Mouse (Mus musculus): ENCODE data around the gene Emp2.
"Not testable (repeated sequence)": the region's sequence is repeated elsewhere in the genome, so short reads cannot be mapped to it uniquely, and the experiment has no call there.

Gene Emp2

DNA sequence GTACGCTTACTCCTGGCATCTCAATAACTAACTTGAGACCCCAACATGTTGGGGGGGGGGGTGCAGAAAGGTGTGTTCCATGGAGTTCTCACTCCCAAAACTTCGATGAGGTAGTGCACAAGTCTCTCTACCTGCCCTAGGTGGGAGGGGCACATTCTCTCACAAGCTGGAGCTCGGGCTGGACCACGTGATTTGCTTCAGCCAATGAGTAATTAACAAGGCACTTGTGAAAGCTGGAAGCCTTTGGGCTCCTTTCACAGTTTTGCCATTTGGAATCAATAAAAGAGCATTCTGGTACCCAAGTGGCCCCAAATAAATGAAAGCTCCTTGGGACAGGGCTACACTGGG lies 3.4 kb upstream of the Emp2 start:
- no peak for DNase-seq (ENCODE audit: low read depth in 1 of 2, low spot score in 2 of 2)

DNA sequence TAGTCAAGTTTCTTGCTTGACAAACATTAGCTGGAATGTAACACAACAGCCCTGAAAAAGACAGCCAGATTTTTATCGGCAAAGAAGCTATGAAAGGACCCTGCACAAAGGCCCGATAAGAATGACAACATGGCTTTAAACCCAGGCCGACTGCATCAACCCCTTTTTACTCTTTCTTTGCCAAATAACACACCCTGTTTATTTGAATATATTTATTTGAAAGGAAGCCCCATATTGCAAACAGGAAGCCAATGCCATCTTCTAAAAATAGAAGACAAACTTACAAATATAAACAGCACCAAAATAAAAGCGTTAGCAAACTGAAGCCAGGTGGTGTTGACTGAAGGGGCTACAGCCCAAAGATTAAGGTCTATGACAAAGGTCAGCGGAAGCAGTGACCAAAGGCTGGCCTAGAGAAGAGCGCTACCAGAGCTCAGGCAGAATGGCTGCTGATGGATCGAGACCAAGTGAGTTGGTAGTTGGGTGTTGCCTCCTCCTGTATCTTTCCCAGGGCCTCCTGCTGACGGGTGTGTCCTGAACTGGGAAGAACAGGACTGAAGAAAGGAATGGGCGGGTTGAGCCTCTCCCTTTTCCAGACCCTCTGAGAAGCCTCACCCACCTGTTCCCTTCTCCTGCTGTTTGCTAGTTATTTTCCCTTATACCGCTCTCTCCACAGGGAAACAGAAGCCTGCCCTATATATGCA lies 2.9 kb upstream of the Emp2 start:
- DNase-seq (ENCODE audit: low read depth in 1 of 2, low spot score in 2 of 2), result no peak

DNA sequence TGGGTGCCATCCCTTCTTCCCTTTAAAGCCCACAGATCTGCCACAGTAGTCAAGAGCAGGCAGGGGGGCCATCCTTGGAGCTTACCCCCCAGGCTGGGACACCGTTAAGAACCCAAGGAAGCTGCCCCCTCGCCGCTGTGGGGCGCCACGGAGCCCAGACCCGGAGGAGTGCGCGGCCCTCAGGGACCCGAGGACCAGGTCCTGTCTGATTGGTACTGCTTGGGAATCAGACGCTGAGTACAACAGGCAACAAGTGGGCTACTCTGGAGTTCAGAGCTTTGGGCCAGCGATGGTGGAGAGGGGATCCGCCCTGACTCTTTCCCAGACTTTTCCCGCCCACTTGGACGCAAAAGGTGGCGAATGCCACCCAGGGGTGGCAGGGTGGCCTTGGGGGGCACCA lies 542 bp downstream of the Emp2 start:
- DNase-seq (ENCODE audit: low read depth in 1 of 2, low spot score in 2 of 2), result no peak

DNA sequence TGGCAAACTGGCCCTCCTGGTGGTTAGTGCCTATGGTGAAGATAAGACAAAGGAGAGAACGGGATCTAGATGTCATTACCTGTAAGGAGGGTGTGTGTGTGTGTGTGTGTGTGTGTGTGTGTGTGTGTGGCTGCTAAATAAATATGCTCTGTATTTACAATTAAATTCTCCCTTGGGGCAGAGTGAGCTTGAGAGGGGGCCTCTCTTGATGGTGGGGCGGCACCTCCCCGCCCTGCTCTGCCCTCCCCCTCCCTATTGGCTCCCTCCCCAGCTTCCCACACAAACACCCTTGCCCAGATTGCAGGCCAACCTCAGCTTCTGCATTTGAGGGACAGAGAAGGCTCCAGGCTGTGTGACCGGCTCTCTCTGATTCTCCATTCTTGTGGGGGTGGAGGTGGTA lies 1.8 kb downstream of the Emp2 start:
- DNase-seq (ENCODE audit: low read depth in 1 of 2, low spot score in 2 of 2), result no peak

DNA sequence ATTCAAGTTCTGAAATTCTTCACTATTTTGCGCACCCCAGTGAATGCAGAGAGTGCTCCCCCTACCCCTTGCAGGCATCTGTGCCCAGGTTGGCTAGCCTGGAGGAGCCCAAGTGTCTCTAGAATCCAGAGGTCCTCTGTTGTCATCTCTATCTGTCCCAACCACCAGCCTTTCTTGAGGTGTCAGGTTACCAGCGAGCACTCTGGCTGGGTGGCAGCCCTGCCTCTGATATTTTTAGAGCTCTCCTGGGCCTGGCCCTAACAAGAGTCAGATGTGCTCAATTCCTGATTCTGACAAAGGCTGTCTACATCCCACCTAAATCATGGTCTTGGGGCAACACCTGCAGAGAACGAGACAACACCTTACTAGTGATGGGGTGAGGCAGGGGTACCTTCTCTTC lies 2.7 kb downstream of the Emp2 start:
- DNase-seq (ENCODE audit: low read depth in 1 of 2, low spot score in 2 of 2), result no peak

DNA sequence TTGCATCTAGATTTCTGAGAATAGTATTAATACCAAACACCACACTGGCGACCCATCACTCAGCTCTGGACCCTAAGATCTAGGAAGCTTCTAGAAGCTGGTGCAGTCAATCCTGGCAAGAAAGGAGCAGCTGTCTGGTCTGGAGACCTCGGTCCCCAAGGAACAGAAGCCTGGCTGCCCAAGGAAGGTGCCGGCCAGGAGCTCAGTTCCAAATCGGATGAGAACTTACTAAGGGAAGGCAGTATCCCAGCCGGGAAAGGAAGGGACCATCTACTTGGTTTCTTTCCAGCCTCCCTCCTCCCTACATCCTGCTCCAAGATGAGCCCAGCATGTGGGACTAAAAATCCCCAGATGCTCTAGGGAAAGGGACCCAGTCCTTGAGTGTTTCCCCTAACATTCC lies 3.3 kb downstream of the Emp2 start:
- DNase-seq (ENCODE audit: low read depth in 1 of 2, low spot score in 2 of 2), result no peak

DNA sequence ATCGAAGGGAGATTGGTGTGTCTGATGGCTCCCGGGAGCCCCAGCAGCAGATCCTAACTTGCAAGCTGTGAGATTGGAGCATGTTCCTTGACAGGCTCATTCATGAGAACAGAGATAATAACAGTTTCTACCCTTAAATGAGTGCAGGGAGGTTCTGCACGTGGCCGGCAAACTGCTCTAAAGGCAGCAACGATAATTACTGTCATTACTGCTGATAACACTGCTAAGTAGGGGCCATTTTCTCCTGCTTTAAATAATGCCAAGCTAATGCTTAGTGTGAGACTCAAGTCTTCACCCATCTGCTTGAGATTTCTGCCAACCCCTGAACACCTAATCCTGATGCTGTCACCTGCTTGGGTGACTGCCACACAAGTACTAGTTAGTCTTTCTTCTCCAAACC lies 6.4 kb downstream of the Emp2 start:
- DNase-seq (ENCODE audit: low read depth in 1 of 2, low spot score in 2 of 2), result no peak

DNA sequence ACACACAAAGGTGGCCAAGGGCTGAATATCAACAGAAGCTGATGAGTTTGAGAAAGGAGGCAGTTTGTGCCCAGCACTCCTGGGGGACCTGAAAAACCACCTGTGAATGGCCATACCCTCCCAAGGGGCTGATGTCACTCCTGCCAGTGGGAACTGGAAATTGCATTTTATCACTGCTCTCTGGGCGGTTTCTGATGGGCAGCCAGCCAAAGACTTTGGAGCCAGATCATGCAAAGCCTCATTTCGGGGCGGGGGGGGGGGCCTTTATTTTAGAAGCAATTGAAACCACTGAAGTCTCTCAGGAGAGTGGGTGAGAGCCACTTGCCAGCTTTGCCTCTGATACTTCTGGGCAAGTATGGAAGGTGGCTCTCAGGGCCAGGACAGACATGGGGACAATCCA lies 7.7 kb downstream of the Emp2 start:
- DNase-seq (ENCODE audit: low read depth in 1 of 2, low spot score in 2 of 2), result no peak

DNA sequence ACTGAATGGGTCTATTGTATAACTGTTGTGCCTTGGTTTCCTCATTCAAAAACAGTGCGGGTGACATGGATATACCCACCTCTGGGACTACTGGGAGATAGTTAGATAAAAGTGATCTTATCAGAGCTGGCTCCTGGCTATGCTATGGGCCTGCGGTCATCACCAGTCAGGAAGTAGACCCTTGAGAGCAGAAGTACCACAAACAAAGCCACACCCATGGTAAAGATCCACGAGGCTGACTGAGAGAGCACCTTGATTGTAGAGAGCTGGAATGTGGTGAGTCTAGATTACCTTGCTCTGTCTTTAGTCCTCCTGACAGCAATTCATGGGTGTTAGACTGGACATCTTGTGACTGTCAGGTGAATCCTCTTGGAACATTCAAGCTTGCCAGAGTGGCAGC lies 12.4 kb downstream of the Emp2 start:
- no peak for DNase-seq (ENCODE audit: low read depth in 1 of 2, low spot score in 2 of 2)

DNA sequence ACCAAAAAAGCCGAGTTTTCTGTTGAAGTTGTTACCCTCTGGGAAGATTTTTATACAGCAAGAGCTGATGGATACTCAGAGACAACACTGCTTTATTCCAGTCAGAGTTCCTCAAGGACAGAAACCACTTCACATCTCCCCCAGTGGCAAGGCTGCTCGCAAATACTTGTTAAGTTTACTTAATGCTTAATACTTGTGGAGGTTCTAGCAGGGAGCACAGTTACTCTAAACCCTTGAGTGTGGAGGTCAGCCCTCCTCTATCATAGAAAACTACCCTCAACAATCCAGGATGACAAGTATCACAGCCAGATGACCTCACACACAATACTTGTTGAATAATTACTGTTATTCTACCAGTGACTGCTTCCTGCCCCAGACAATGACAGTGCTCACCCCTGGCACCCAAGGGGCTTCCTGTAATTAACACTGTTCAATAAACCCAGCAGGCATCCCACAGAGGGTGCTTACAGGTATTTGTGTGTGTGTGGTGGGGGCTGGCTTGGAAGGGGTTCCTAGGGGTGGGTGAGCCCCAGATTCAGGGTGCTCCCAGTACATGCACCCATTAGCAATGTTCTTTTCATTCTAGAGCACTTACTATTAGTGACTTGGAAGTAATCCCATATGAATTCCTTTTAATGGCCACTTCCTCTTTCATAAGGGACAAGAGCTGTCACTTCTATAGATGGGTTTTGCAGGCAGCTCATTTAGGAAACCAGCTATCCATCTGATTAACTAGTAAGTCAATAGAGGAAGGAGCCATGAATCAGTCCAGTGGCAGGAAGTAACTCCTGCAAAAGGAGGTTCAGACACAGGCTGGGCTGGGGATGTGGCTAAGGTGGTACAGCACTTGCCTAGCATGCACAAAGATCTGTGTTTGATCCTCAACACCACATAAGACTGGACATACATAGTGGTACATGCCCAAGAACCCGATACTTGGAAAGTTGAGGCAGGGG lies 13.3 kb downstream of the Emp2 start:
- no peak for DNase-seq (ENCODE audit: low read depth in 1 of 2, low spot score in 2 of 2)

DNA sequence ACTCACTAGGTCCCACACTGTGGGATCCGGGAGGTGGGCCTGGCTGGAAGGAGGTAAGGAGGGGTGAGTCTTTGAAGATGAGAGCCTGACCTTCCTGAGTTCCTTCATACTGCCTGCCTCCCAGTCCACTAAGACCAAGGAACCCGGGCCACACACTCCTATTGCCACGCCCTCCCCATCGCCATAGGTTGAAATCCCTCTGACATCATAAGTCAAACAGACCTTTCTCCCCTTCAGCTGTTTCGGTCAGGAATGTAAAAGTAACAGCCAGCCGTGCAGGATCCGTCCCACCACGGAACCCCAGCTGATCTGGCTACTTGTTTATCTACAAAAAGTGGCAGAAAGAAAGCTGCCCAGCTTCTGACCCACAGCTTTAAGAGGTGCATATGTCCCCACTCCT lies 14.1 kb downstream of the Emp2 start:
- no peak for DNase-seq (ENCODE audit: low read depth in 1 of 2, low spot score in 2 of 2)

DNA sequence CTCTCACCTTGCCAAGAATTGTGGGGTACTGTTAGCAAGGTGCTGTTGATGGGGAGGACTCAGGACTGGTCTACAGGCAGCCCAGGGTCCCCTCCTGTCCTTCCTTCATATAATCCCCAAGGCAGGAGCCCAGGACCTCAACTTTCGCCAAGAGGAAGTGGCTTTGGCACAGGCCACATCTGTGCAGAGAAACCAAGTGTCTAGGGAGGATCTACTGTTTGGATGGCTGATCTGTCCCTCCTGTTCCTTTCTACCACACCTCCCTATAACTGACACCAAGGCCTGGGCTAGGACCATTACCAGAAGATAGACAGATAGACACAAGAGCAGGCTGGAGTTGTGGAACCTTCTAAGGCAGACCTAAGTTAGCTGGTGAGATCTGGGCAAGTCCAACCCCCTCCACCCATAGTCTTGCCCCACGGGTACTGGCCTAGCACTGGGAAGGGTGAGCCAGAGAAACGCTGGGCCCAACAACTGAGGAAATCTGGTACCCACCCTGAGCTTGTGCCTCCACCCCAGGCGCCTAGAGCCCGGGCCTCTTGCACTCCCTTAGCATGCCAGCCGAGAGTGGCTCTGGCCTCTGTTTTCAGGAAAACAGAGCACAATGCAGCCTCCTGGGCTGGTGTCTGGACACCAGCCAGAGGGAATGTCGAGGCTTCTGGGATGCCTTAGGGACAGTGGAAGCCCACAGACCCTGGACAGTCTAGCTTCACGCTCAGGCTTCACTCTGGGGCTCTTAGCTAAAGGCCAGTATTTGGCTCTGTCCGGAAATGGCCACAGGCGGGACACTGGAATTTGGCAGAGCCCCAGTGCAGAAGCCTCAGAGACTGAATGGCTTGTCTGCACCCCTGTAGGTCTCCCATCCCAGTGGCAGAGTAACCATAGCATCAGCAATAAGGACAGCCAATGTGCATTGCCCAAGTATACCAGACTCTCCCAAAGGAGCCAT lies 15.8 kb downstream of the Emp2 start:
- no peak for DNase-seq (ENCODE audit: low read depth in 1 of 2, low spot score in 2 of 2)

DNA sequence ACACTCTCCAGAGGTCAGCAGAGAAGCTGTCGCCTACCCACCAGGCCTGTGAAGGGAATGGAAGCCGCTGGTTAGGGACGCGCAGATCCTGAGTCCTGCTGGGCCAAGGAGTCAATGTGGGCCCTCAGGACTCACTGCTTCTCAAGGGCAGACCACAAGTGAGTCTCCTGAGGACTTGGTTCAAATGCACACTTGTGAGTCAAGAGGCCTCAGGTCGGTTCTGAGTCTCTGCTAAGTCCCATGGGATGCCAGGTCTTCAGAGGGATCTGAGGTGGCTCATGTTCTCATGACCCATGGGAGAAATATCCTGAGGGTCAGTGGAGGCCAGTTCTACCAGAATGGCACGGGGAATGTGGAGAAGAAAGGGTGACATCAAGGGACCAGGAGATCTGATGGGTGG lies 25.7 kb downstream of the Emp2 start:
- DNase-seq (ENCODE audit: low read depth in 1 of 2, low spot score in 2 of 2), result no peak

DNA sequence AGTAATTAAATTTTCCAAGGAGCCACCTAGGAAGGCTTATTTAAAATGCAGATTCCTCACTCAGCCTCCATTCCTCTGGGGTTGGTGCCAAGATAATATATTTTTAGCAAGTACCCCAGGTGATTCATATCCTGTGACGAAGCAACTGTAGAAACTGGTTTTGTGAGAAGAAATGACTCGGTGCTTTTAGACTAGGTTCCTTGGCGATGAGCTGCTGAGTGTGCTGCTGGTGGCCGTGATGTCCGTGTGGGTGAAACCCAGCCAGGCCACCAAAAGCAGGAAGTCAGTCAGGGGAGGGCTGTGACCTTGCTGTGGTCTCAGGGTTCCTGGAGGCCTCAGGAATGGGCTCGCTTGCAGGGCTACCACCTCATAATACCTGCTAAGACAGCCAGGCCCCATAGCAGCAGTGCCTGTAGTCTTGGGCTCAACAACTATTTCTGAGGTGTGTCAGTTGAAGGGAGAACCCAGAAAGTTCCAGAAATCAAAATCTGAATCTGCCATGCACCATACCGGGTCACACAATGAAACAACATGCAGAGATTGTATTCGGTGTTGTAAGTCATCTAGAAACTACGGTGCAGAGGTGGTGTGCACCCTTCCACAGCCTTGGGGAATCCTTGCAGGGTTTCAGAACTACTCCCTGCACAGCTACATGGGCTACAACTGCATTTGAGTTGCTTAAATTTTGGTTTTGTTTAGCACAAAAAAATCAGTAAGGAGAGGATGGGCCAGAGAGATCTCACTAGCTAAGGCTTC lies 27.1 kb downstream of the Emp2 start:
- DNase-seq (ENCODE audit: low read depth in 1 of 2, low spot score in 2 of 2), result no peak

DNA sequence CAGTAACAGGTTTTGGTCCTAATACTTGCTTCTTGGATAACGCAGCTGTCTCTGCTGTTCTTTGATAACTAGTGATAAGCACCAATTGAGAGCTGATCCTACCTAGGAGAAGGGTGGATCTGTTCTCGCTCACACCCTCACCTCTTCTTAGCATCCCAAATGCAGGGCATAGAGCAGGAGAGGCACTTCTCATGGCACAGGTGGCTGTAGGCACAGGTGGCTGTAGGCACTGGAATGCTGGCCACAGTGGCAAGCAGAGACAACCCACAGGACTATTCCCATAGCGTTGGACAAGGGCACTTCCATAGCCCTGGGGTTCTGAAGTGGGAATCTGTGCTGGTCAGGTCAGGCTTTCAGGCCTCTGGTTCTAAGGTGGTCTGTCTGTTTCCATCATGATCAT lies 31.9 kb downstream of the Emp2 start:
- DNase-seq (ENCODE audit: low read depth in 1 of 2, low spot score in 2 of 2), result no peak

DNA sequence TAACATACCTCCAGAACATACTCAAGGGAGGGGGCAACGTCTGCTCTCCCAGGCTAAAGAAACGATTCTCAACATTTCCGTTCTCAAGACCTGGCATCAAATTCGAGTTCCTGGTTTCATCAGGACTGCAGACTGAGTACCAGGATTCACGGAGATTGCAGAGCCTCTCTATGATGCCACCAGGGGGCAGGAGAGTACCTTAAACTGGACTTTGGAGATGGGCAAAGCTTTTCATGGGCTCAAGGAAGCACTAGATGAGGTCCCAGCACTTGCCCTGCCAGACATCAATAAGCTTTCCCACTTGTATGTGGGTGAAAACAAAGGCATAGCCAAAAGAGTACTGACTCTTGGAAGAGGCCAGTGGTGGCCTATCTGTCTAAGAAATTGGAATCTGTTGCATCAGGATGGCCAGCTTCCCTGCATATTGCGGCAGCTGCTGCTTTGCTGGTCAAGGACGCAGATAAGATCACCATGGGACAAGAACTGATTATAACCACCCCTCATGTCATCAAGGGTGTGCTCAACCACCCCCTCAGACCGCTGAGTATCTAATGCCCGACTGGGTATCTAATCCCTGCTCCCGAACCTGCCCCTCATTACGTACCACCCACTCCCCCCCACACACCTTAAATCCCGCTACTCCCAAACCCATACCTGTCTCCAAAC lies 33.3 kb downstream of the Emp2 start:
- peak in 1 of 2 experiments; percentile 16 for DNase-seq (ENCODE audit: low read depth in 1 of 2, low spot score in 2 of 2)

DNA sequence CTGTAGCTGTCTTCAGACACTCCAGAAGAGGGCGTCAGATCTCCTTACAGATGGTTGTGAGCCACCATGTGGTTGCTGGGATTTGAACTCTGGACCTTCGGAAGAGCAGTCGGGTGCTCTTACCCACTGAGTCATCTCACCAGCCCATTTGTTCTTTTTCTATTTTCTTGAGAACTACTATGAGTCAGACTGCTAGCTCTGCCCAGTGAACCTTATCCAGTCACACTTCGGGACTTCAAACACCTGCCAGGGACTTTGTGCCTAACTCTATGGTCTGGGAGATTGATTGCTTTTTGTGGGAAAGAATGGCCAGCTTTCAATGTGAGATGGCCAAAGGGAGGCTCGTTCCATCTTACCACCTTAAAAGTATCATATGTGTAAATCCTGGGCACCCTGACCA lies 37.0 kb downstream of the Emp2 start:
- not testable (repeated sequence) for DNase-seq (ENCODE audit: low read depth in 1 of 2, low spot score in 2 of 2)

DNA sequence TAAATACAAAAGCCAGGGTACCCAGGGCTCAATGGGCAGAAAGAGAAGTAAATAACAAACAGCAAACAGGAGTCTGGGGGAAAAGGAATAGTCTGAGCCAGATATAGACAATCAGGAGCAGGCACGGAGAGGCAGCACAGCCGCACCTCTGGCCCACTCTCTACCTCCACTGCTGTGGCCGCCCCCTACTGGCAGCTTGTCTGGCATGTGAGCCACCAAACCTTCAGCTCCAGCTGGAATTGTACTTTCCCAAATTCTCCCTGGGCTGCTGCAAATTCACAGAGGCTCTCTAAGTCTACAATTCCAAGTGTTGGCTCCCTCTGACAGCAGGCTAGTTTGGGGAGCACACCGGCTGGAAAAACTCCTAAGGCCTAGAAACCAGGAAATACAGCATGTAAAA lies 39.3 kb downstream of the Emp2 start:
- no peak for DNase-seq (ENCODE audit: low read depth in 1 of 2, low spot score in 2 of 2)

DNA sequence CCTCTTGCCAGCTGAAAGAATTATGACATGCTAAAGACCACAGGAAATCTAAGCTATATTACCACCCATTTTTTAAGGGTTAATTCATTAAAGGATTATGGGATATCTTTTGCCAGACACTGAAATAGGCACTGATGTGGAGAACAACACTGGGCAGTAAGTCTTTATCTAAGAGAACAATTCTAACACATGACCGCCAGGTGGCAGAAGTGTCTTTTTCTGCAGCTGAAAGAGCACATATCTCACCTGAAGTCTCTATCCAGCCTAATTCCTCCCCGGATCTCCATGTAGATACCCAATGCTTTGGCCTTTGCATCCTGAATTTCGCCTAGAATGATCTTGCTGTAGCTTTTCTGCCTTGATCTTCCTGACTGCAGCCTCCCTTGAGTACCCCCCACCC lies 41.5 kb downstream of the Emp2 start:
- no peak for DNase-seq (ENCODE audit: low read depth in 1 of 2, low spot score in 2 of 2)

DNA sequence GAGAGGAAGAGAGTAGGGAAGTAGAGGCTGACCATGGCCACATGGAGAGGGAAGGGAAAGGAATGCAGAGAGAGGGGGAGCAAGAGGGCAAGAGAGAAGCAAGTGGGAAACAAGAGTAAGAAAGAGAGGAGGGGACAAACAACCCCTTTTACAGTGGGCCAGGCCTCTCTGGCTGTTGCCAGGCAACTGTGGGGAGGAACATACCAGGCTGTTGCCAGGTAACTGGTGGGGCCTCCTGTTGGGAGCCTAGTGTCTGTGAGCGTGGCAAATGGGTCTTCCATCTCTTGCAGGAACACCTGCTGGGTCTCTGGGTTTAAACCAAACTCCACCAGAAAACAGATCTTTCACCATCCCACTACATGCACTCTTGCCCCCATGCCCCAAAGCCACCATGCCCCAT lies 59.8 kb downstream of the Emp2 start:
- no peak for DNase-seq (ENCODE audit: low read depth in 1 of 2, low spot score in 2 of 2)
